Mouse (Mus musculus) ES-E14 (cell line): Measurements from ENCODE around the gene Kif1c. TPM values are rescaled to one million over a fixed set of nuclear protein-coding genes. Genes with fewer than 3 reads are reported as not detected.

Source experiments
- DNase-seq: peaks from one replicate; pipeline ENCODE4 v3.0.0-alpha.2; 2013; ENCODE audit warnings: low read depth, low spot score
- H3K27ac ChIP-seq: 2 replicates; pipeline ENCODE4 v1.5.1; 2012; ENCODE audit warnings: low read depth, mild to moderate bottlenecking, low read length, moderate library complexity, mixed read lengths; ENCODE audit not compliant: poor library complexity, insufficient read depth, severe bottlenecking
- H3K36me3 ChIP-seq: 2 replicates; pipeline ENCODE4 v1.6.1; 2012; ENCODE audit warnings: mild to moderate bottlenecking, low read length, moderate library complexity, mixed read lengths; ENCODE audit not compliant: control insufficient read depth, poor library complexity, insufficient read depth, severe bottlenecking
- H3K4me1 ChIP-seq, 2 experiments: fragments of 150-350 bp in 1 of 2; sonication (generic) in 1 of 2; 2 replicates each; pipeline ENCODE4 v1.6.1; 2012; ENCODE audit warnings: low read length in 2 of 2, mild to moderate bottlenecking in 1 of 2, mixed read lengths in 1 of 2; ENCODE audit not compliant: control insufficient read depth in 2 of 2, insufficient read depth in 2 of 2, poor library complexity in 1 of 2
- H3K4me3 ChIP-seq, 2 experiments: fragments of 150-350 bp in 1 of 2; sonication (generic) in 1 of 2; 2 replicates each; pipeline ENCODE4 v1.5.1; 2012; ENCODE audit warnings: low read length in 2 of 2, low read depth in 1 of 2, mild to moderate bottlenecking in 1 of 2, mixed read lengths in 1 of 2; ENCODE audit not compliant: insufficient read depth in 1 of 2, poor library complexity in 1 of 2, severe bottlenecking in 1 of 2
- H3K9ac ChIP-seq: 2 replicates; pipeline ENCODE4 v1.6.1; 2012; ENCODE audit warnings: low read depth, mild to moderate bottlenecking, low read length, mixed read lengths; ENCODE audit not compliant: poor library complexity, insufficient read depth, severe bottlenecking
- H3K9me3 ChIP-seq: fragments of 150-350 bp; sonication (generic); 2 replicates; pipeline ENCODE4 v1.6.1; 2012; ENCODE audit warnings: low read depth, mild to moderate bottlenecking, low read length; ENCODE audit not compliant: control insufficient read depth, insufficient read depth
- CHD2 ChIP-seq: IDR thresholded peaks from 2 replicates; pipeline ENCODE4 v1.6.1; 2014; ENCODE audit warnings: mild to moderate bottlenecking, low read depth, low read length, inconsistent platforms
- HCFC1 ChIP-seq: IDR thresholded peaks from 2 replicates; pipeline ENCODE4 v1.6.1; 2012; ENCODE audit warnings: low read length, inconsistent platforms, borderline replicate concordance; ENCODE audit not compliant: insufficient read depth
- MAFK ChIP-seq: IDR thresholded peaks from 2 replicates; pipeline ENCODE4 v1.6.1; 2014; ENCODE audit warnings: mild to moderate bottlenecking, low read depth, low read length, inconsistent platforms; ENCODE audit not compliant: insufficient read depth
- ZC3H11A ChIP-seq: IDR thresholded peaks from 2 replicates; pipeline ENCODE4 v1.6.1; 2012; ENCODE audit warnings: low read depth, mild to moderate bottlenecking, inconsistent platforms, low read length, borderline replicate concordance
- ZNF384 ChIP-seq: IDR thresholded peaks from 2 replicates; pipeline ENCODE4 v1.6.1; 2012; ENCODE audit warnings: low read depth, low read length, inconsistent platforms
- in situ Hi-C, 2 experiments: fragments of 600-800 bp; cut with MboI; formaldehyde crosslinking; loops; one replicate each; pipeline ENCODE4 v1.15.1; 2025; ENCODE audit warnings: low sequenced_read_pairs in 2 of 2, inconsistent platforms in 1 of 2; ENCODE audit not compliant: unreplicated experiment in 2 of 2
- total RNA-seq: library from RNA; depleted of rRNA; stranded (reverse); fragments of 300-350 nt; gene quantifications from 2 replicates; pipeline ENCODE4 v1.2.3, GENCODE M21; 2012

The Kif1c gene
- total RNA-seq, 1 experiment, result 29.2 TPM

GRCm38 (mm10) chr11:70671333-70672047 lies 28.9 kb upstream of the Kif1c start:
- no peaks in the 10 kb centered on the region for H3K9me3 ChIP-seq
- DNase-seq, result no peak
- H3K4me1 ChIP-seq, result peaks cover 0 to 13% of the 10 kb centered on the region in 2 experiments; a peak in 2 of 4 replicates
- H3K4me3 ChIP-seq, result no peak overlapping the region
- no peak overlapping the region for H3K27ac ChIP-seq
- in situ Hi-C loops, result no loop called here
- peaks cover 11% of the 10 kb centered on the region; the same call in 1 of the 2 replicates for H3K36me3 ChIP-seq
- no peak for TF ChIP-seq MAFK
- no peak for TF ChIP-seq ZNF384
- TF ChIP-seq ZC3H11A, result no peak
- TF ChIP-seq CHD2, result no peak
- TF ChIP-seq HCFC1, result no peak
- 0 out of 2 replicates have a peak overlapping the region, but pooled peaks have one; percentile 17 for H3K9ac ChIP-seq

DNA sequence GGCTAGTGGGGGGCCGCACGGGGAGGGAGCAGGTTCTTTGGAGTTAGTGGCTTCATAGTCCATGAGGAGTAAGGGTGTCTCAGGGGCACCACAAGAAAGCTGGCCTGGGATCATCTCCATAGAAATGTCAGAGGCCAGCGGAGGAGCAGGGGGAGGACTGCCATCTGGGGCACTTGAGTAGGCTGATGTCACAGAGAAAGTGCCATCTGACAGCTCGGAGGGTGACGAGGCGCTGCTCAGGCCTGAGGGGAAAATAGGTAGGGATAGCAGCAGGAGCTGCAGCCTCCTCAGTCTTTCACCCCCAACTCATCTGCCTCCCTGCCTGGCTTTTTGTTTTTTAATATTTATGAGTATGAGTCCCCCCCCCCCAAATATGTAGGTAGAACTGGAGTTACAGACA lies 26.3 kb upstream of the Kif1c start:
- Histone ChIP-seq H3K36me3 (peaks cover 5% of the 10 kb centered on the region; the same call in 1 of the 2 replicates), H3K9me3 (no peaks in the 10 kb centered on the region), H3K4me1 (peaks cover 0 to 13% of the 10 kb centered on the region in 2 experiments; a peak in 1 of 4 replicates), H3K4me3 (no peak overlapping the region), H3K27ac (no peak overlapping the region), H3K9ac (no peak overlapping the region)
- no peak for TF ChIP-seq ZC3H11A
- no peak for TF ChIP-seq ZNF384
- TF ChIP-seq HCFC1, result no peak
- TF ChIP-seq MAFK, result no peak
- TF ChIP-seq CHD2, result no peak
- no peak for DNase-seq
- in situ Hi-C loops, result no loop called here

DNA sequence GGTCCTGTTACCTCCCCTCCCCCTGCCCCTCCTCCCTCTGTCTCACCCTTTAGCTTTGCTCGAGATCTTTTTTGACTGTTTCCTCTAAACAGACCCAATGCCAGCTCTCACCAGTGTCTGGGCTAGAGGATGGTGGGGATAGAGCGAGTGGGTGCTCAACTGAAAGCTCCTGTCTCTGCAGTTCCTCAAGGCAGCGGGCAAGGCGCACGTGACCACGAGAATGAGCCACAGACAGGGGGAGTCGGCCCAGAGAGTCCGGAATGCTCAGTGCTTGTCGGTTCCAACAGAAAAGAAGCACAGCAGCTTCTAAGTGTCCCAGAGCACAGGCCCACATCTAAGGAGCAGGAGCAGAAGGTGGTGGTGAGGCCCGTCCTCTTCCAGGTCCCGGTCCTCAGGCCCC lies 25.8 kb upstream of the Kif1c start:
- H3K4me1 ChIP-seq, result peaks cover 0 to 13% of the 10 kb centered on the region in 2 experiments; a peak in 1 of 4 replicates
- no peak overlapping the region for H3K4me3 ChIP-seq
- H3K9ac ChIP-seq, result no peak overlapping the region
- in situ Hi-C loops, result no loop called here
- no peak for DNase-seq
- H3K36me3 ChIP-seq, result peaks cover 5% of the 10 kb centered on the region; the same call in 1 of the 2 replicates
- H3K27ac ChIP-seq, result no peak overlapping the region
- TF ChIP-seq HCFC1 (no peak), CHD2 (no peak), ZNF384 (no peak), ZC3H11A (no peak), MAFK (no peak)
- H3K9me3 ChIP-seq, result no peaks in the 10 kb centered on the region

DNA sequence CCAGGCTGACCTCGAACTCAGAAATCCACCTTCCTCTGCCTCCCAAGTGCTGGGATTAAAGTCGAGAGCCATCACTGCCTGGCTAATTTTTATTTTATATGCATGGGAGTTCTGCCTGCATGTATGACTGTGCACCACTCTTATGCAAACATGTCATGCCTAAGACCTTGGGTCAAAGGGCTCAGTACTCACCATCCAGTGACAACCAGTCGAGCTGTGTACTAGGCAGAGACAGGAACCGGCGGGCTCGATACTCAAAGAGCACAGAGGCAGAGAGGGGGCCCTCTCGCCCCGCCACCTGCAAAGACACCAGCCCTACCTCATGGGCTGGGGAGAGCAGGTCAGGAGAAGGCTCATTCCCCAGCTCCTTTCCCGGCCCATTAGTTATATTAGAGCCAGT lies 22.3 kb upstream of the Kif1c start:
- no peak for DNase-seq
- Histone ChIP-seq H3K9ac (no peak overlapping the region), H3K4me1 (peaks cover 5 to 23% of the 10 kb centered on the region in 2 experiments; a peak in 3 of 4 replicates), H3K36me3 (peaks cover 3% of the 10 kb centered on the region; the same call in 1 of the 2 replicates), H3K27ac (no peak overlapping the region), H3K9me3 (no peaks in the 10 kb centered on the region), H3K4me3 (no peak overlapping the region)
- no peak for TF ChIP-seq ZNF384
- in situ Hi-C loops, result no loop called here

DNA sequence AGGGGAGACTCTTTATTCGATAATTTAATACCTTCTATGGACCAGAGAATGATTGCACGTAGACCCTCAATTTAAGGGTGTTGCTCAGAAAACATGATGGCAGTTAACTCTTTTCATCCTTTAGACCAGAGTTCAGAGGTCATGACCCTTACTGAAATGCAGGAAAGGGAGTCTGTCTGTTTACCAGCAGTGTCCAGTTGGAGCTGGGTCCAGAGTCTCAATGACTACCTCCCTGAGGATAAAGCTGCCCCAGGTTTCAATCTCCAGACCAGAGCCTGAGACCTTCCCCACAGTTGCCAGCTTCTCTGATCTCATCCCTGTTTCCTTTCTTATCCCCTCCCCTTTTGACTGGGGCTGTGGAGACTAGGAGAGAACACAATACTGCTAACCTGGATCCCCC lies 21.8 kb upstream of the Kif1c start:
- no peak overlapping the region for H3K27ac ChIP-seq
- no peak overlapping the region for H3K9ac ChIP-seq
- no peak overlapping the region for H3K4me3 ChIP-seq
- H3K36me3 ChIP-seq, result peaks cover 6% of the 10 kb centered on the region; the same call in 1 of the 2 replicates
- peaks cover 5 to 28% of the 10 kb centered on the region in 2 experiments; a peak in 3 of 4 replicates for H3K4me1 ChIP-seq
- H3K9me3 ChIP-seq, result no peaks in the 10 kb centered on the region
- DNase-seq, result no peak
- TF ChIP-seq ZNF384 (no peak), ZC3H11A (no peak), MAFK (no peak), HCFC1 (no peak), CHD2 (no peak)
- in situ Hi-C loops, result no loop called here
